Mouse (Mus musculus) liver, embryonic 14.5 days (tissue): ENCODE data around the gene Amdhd2.
"Not testable (repeated sequence)": the region's sequence is repeated elsewhere in the genome, so short reads cannot be mapped to it uniquely, and the experiment has no call there.

Experiments used
- CTCF ChIP-seq: IDR thresholded peaks from 2 replicates; pipeline ENCODE4 v1.5.1; 2016; ENCODE audit warnings: antibody characterized with exemption, low read depth, control low read depth
- EP300 ChIP-seq: IDR thresholded peaks from 2 replicates; pipeline ENCODE4 v1.6.1; 2016; ENCODE audit warnings: antibody characterized with exemption, low read depth

GRCm38 (mm10) chr17:24129246-24129645 lies 34.3 kb downstream of the Amdhd2 start:
- TF ChIP-seq CTCF, EP300: not testable (repeated sequence)
